Mouse (Mus musculus) G1E (cell line): ENCODE data around the gene Aig1.

Experiments used
- CTCF ChIP-seq: IDR thresholded peaks from 2 replicates; pipeline ENCODE4 v1.5.1; 2012; ENCODE audit warnings: low read depth, low read length, inconsistent platforms, mixed read lengths
- GATA1 ChIP-seq: IDR thresholded peaks from 2 replicates; pipeline ENCODE4 v1.6.1; 2012; ENCODE audit warnings: borderline replicate concordance, low read length, inconsistent platforms, mixed read lengths
- TAL1 ChIP-seq: conservative IDR thresholded peaks from 2 replicates; pipeline ENCODE4 v1.6.1; 2012; ENCODE audit warnings: low read depth, low read length, inconsistent platforms, mixed read lengths

GRCm38 (mm10) chr10:13726206-13726605 is 142.6 kb downstream of the Aig1 start:
- TF ChIP-seq CTCF (no peak), GATA1 (no peak), TAL1 (no peak)
